Mouse (Mus musculus): ENCODE measurements at regions not wholly inside any gene's neighbourhood (a gene's known extent, or its start where the extent isn't known, plus 50 kb on each side); places are given as distances from the start of the nearest gene placed in this dataset.

DNA sequence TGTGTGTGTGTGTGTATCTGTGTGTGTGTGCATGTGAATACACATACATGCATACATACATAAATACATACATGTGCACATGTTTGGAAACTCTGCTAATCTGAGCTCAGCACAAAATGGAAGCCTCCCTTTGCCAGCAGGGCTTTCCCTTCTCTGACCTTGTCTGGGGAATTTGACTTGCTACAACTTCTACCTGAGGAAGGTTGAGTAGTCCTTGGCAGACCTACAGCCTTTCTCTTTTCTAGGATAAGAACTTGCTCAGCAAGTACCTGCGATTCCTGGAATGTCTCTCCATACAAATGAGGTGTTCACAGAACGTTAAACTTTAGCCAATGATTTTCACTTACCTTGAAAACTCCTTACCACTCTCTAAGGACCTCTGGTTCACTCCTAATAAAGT, 472.7 kb upstream of the Nr2f2 start:
- TF ChIP-seq CTCF (IDR thresholded peaks at IDR 0.05; ENCODE audit: low read depth) = no peak
- Histone ChIP-seq H3K9me3 (ENCODE audit: low read length) (no peaks in the 10 kb centered on the region), H3K4me1 (ENCODE audit: insufficient read depth) (no peaks in the 10 kb centered on the region), H3K27ac (ENCODE audit: low read depth, low read length) (no peak overlapping the region), H3K4me3 (ENCODE audit: low read depth, low read length) (no peak overlapping the region), H3K27me3 (ENCODE audit: insufficient read depth, low read length) (no peaks in the 10 kb centered on the region), H3K9ac (no peak overlapping the region), H3K4me2 (ENCODE audit: low read depth) (no peak overlapping the region), H3K36me3 (ENCODE audit: insufficient read depth) (no peaks in the 10 kb centered on the region)
- ATAC-seq = no peak
- 92% methylated on average over 2 of the region's 2 CpGs for WGBS
- no peak for DNase-seq

DNA sequence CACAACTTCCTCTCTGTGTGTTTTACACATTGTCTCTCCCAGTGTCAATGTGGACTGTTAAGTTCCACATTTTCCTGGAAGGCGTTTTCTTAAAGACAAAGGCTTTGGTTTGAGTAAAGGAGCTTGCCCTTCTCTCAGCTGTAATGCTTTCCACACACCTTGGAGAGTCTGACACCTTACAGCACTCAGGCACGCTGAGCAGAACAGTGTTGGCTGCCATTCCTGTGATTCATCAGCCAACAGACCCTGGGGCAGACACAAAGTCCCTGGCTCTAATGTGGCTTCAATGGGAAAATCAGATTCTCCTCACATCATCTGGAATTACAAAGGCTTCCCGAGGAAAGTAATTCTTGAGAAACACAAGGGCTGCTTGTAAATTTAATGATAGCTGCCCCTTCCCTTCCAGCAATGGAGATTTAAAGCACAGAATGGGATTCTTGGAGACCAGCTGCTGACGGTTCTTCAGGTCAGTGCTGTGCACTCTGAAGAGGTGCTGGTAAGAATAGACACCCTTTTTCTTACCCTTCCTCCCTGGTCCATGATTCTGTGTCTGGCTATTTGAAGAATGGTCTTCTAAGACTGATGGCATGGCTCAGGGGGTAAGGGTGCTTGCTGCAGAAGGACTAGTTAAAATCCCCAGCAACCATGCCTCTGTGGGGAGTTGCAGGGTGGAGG, 468.4 kb upstream of the Nr2f2 start:
- Histone ChIP-seq H3K9me3 (ENCODE audit: low read length) (no peaks in the 10 kb centered on the region), H3K9ac (no peak overlapping the region), H3K4me1 (ENCODE audit: insufficient read depth) (no peaks in the 10 kb centered on the region), H3K27me3 (ENCODE audit: insufficient read depth, low read length) (no peaks in the 10 kb centered on the region), H3K27ac (ENCODE audit: low read depth, low read length) (no peak overlapping the region), H3K4me3 (ENCODE audit: low read depth, low read length) (no peak overlapping the region), H3K4me2 (ENCODE audit: low read depth) (no peak overlapping the region), H3K36me3 (ENCODE audit: insufficient read depth) (no peaks in the 10 kb centered on the region)
- WGBS = 53% methylated on average over 4 of the region's 4 CpGs
- DNase-seq (no peak), ATAC-seq (no peak)
- no peak for TF ChIP-seq CTCF (IDR thresholded peaks at IDR 0.05; ENCODE audit: low read depth)

DNA sequence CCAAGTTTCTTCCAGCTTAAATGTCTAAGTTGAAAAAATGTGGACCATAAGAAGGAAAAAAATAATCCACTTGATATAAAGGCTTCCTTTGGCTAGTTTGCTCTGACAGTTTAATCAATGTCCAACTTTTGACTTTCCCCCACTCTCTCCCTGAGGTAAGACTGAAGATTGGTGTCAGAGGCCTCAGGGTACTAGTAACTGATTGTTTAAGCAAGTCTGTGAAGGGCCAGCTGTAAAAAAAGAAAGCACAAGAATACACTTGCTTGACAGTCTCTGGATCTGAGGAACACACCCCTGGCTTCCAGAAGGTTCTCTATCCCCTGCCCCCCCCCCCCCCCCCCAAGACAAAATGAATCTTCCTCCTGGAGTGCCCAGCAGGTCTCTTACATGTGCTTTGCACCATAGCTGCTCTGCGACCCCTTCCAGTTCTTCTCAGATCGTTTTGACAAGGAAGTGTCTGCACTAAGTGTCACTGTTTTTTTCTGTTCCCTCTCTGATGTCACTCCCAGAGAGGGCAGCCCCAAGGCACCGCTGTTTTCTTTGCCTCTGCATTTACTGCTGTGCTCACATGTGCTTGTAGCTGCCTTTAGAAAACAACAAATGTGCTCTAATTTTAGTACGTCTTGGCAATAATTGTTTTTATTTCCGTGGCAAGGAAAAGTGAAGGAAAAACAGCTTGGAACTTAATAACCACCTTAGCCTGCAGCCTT, 462.1 kb upstream of the Nr2f2 start:
- whole genome bisulfite sequencing = 59% methylated on average over 5 of the region's 5 CpGs
- no peak for TF ChIP-seq CTCF (IDR thresholded peaks at IDR 0.05; ENCODE audit: low read depth)
- Histone ChIP-seq H3K27me3 (ENCODE audit: insufficient read depth, low read length) (no peaks in the 10 kb centered on the region), H3K4me3 (ENCODE audit: low read depth, low read length) (no peak overlapping the region), H3K4me2 (ENCODE audit: low read depth) (no peak overlapping the region), H3K9ac (no peak overlapping the region), H3K9me3 (ENCODE audit: low read length) (no peaks in the 10 kb centered on the region), H3K4me1 (ENCODE audit: insufficient read depth) (no peaks in the 10 kb centered on the region), H3K36me3 (ENCODE audit: insufficient read depth) (no peaks in the 10 kb centered on the region), H3K27ac (ENCODE audit: low read depth, low read length) (no peak overlapping the region)
- ATAC-seq (no peak), DNase-seq (no peak)

DNA sequence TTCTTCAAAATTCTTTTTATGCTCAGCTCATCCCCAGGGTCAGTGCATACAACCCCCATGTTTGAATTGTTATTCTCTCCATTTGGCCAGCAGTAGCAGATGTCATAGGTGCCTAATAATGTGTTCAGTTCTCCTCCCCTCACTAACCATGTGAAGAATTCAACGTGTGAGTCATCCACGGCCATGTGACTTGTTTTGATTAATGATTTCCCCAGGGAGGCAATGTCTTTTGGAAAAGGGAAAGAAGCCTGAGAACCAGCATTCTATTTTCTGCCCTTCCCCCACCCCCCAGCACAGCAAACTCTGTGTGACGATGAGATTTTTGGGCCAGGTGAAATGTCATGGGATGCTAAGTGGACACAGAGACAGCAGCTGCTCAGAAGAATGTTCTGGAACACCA, 459.5 kb upstream of the Nr2f2 start:
- H3K36me3 ChIP-seq (ENCODE audit: insufficient read depth) = no peaks in the 10 kb centered on the region
- H3K9ac ChIP-seq = no peak overlapping the region
- ATAC-seq (no peak), DNase-seq (no peak)
- H3K4me3 ChIP-seq (ENCODE audit: low read depth, low read length) = no peak overlapping the region
- H3K4me1 ChIP-seq (ENCODE audit: insufficient read depth) = peaks cover 6% of the 10 kb centered on the region; the same call in 1 of the 2 replicates
- TF ChIP-seq CTCF (IDR thresholded peaks at IDR 0.05; ENCODE audit: low read depth) = no peak
- H3K27ac ChIP-seq (ENCODE audit: low read depth, low read length) = no peak overlapping the region
- 78% methylated on average over 3 of the region's 3 CpGs for WGBS
- no peak overlapping the region for H3K4me2 ChIP-seq (ENCODE audit: low read depth)
- no peaks in the 10 kb centered on the region for H3K9me3 ChIP-seq (ENCODE audit: low read length)
- no peaks in the 10 kb centered on the region for H3K27me3 ChIP-seq (ENCODE audit: insufficient read depth, low read length)

DNA sequence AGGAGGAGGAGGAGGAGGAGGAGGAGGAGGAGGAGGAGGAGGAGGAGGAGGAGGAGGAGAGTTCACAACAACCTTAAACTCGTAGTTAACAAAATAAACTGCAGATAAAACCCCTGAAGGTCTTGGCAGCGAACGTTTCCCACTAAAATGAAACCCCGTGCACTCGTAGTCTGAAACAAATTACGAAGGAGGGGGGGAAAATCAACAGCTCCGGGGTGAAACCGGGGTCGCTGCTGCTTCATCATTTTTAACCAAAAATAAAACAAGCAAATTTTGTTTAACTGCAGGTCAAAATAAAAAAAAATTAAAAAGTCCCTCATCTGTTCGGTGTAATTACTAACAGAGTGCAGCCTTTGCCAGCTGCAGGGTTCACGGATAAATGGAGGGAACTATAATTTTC, 456.5 kb upstream of the Nr2f2 start:
- DNase-seq = no peak
- Histone ChIP-seq H3K4me3 (ENCODE audit: low read depth, low read length) (no peak overlapping the region), H3K9ac (no peak overlapping the region), H3K27ac (ENCODE audit: low read depth, low read length) (no peak overlapping the region), H3K9me3 (ENCODE audit: low read length) (no peaks in the 10 kb centered on the region), H3K36me3 (ENCODE audit: insufficient read depth) (no peaks in the 10 kb centered on the region), H3K4me2 (ENCODE audit: low read depth) (peak overlapping the region; percentile 36), H3K27me3 (ENCODE audit: insufficient read depth, low read length) (no peaks in the 10 kb centered on the region), H3K4me1 (ENCODE audit: insufficient read depth) (peaks cover 6% of the 10 kb centered on the region; the same call in 1 of the 2 replicates)
- ATAC-seq = no peak
- 56% methylated on average over 11 of the region's 11 CpGs for WGBS
- TF ChIP-seq CTCF (IDR thresholded peaks at IDR 0.05; ENCODE audit: low read depth) = no peak

DNA sequence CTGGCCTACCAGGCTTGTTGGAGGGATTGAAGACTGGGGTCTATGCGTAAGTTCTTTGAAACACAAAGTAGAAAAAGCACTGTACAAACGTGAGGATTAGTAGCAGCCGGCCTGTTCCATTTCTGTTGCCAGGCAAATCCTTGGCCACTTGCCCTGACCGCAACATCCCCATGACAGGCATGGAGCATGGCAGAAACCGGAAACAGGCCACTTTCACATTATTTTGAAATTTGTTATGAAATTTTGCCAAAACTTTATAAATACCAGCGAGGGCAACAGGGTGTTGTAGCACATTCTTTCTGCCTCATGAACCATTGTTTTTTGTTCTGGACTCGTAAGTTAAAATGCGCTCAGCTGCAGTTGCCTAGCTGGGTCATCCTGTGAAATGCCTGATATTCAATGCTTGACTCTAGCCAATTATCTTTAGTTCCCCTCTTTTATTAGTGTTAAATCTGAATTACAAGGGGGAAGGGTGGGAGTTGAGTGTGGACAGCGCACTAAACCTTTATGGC, 455.8 kb upstream of the Nr2f2 start:
- Histone ChIP-seq H3K4me1 (ENCODE audit: insufficient read depth) (peaks cover 9% of the 10 kb centered on the region; the same call in 1 of the 2 replicates), H3K9me3 (ENCODE audit: low read length) (no peaks in the 10 kb centered on the region), H3K4me2 (ENCODE audit: low read depth) (peak overlapping the region; percentile 36), H3K4me3 (ENCODE audit: low read depth, low read length) (0 out of 2 replicates have a peak overlapping the region, but pooled peaks have one; percentile 7), H3K27ac (ENCODE audit: low read depth, low read length) (no peak overlapping the region), H3K27me3 (ENCODE audit: insufficient read depth, low read length) (no peaks in the 10 kb centered on the region), H3K36me3 (ENCODE audit: insufficient read depth) (no peaks in the 10 kb centered on the region), H3K9ac (no peak overlapping the region)
- no peak for TF ChIP-seq CTCF (IDR thresholded peaks at IDR 0.05; ENCODE audit: low read depth)
- WGBS = 27% methylated on average over 9 of the region's 9 CpGs
- peak; percentile 57 for DNase-seq
- peak; percentile 59; the same call in 1 of the 2 replicates for ATAC-seq

DNA sequence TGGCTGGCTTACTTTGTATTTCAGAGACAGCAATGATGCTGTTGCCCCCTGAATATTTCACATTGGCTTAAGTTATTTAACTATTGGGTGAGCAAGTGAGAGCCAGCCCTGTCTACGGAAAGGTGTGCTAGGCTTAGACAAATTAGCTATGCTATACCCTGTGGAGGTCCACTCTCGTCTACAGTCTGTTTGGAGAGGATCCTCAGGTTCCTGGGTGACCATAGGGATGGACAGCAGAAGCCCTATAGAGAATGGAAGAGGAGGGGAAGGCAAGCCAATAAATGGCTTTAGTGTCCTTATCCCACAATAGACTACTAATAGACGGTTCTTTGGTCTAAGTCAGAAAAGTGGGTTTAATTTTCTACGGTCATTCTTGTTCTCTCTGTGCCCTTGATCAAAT, 455.3 kb upstream of the Nr2f2 start:
- Histone ChIP-seq H3K4me1 (ENCODE audit: insufficient read depth) (peaks cover 12% of the 10 kb centered on the region), H3K27me3 (ENCODE audit: insufficient read depth, low read length) (no peaks in the 10 kb centered on the region), H3K36me3 (ENCODE audit: insufficient read depth) (no peaks in the 10 kb centered on the region), H3K4me3 (ENCODE audit: low read depth, low read length) (no peak overlapping the region), H3K4me2 (ENCODE audit: low read depth) (no peak overlapping the region), H3K9ac (no peak overlapping the region), H3K27ac (ENCODE audit: low read depth, low read length) (no peak overlapping the region), H3K9me3 (ENCODE audit: low read length) (no peaks in the 10 kb centered on the region)
- ATAC-seq = no peak
- WGBS = 62% methylated on average over 4 of the region's 4 CpGs
- TF ChIP-seq CTCF (IDR thresholded peaks at IDR 0.05; ENCODE audit: low read depth) = no peak
- DNase-seq = no peak
